Mouse (Mus musculus): ENCODE measurements around the gene Mfsd11.

DNA sequence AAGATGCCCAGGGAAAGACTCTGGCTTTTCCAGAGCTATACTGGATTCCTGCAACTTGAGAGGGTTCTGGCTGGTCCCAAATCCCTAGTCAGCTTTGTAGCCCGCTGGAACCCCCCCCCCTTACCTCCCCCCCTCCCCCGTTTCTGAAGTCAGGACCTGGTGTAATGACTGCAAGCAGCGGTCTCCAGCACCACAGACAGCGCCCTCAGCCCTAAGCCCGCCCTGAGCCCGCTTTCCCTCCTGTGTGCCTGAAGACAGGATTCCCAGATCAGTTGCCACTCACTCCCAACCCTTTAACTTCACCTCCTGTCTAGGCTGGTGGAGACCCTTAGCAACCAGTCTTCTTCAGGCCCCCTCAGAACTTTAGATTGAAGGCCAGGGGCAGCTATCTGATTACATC is 68.5 kb downstream of the Mfsd11 start:
- TF ChIP-seq CTCF (IDR thresholded peaks at IDR 0.05; ENCODE audit: borderline replicate concordance, insufficient read depth, low read length) = no peak
- no peak for TF ChIP-seq POLR2A (IDR thresholded peaks at IDR 0.05; ENCODE audit: low read depth, low read length)

Data from embryonic fibroblast, embryonic 13.5 days (primary cell).